Mouse (Mus musculus): ENCODE measurements around the gene Gm9745. TPM values are rescaled to one million over a fixed set of nuclear protein-coding genes. Genes with fewer than 3 reads are reported as not detected.
"Not testable (repeated sequence)": the region's sequence is repeated elsewhere in the genome, so short reads cannot be mapped to it uniquely, and the experiment has no call there.

Gm9745 gene
- polyA plus RNA-seq (2016; fragmentation: Nextera tagmentation; extraction: Ambion mirVana): not detected in 2 replicates

DNA sequence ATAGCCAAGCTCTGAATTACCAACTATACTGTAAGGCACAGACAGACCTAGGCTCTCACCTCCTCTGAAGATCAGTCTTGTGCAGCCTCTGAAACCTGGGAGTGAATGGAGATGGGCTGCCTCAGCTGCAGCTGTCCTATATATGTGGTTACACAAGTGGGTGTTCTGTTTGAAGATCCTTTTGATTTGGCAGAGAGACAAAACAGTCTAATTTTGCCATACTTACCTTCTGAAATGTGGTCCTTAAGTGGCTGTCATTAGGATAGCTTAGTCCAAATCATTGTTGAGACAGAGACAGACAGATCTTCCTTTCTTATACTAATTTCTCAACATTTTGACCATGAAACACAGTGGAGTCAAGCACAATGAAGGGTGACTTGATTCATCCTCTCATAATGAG, at the start of gene Gm9745:
Gene Gm9745 (minus strand): TSS at position 101 of the 400 bp plus-strand sequence.
- not testable (repeated sequence) for H3K4me1 ChIP-seq; DNase-seq (ENCODE audit: low spot score); H3K4me3 ChIP-seq; H3K27ac ChIP-seq (replicated peaks); H3K27me3 ChIP-seq (ENCODE audit: low read depth, poor library complexity, severe bottlenecking); H3K36me3 ChIP-seq; H3K9me3 ChIP-seq (replicated peaks)

DNA sequence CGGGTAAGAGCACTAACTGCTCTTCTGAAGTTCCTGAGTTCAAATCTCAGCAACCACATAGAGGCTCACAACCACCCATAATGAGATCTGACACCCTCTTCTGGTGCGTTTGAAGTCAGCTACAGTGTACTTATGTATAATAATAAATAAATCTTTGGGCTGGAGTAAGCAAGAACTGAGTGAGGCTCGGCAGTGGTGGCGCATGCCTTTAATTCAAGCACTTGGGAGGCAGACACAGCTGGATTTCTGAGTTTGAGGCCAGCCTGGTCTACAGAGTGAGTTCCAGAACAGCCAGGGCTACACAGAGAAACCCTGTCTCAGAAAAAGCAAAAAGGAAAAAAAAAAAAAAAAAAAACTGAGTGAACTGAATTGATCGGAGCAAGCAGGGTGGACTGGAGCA, 49.2 kb upstream of the Gm9745 start:
- H3K36me3 ChIP-seq: not testable (repeated sequence)

DNA sequence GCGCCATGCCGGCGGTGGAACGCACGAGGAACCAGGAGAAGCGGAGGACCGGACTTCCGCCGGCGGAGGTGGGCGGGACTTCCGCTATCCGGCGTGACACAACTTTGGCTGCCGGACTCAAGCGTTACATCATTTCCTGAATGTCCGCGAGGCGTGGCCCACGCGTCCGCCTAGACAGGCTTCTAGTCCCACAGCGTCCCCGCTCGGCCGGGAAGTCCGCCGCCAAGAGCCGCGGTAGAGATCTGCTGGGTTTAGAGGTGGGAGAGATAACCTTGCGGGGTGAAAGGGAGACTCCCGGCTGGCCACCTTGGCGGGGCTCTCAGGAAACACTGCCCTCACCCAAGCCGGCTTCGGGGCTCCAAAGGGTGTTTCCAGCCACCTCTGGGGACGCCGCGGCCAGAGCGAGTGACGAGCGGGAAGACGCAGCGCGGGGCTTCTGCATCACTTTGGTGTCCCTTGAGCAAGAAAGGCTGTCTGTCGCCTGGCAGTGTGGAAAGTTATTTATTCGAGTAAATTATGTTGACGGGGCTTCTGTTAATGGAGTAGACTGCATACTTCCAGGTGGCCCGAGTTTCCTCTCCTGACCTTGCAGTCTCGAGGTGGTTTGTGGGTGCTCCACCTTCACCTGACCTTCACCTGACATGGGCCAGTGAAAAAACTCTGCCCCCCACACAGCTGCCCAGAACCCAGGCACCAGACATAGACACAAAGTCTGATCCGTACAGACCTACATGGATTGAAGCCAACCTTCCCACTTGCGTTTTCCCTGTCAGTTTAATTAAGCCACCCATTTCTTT, 48.2 kb upstream of the Gm9745 start, which contains the start of gene Gtpbp4:
Gene Gtpbp4 (minus strand): TSS at position 94 of the 797 bp plus-strand sequence.
- Histone ChIP-seq H3K27me3 (ENCODE audit: low read depth, poor library complexity, severe bottlenecking) (no peaks in the 10 kb centered on the region), H3K9me3 (replicated peaks) (no peaks in the 10 kb centered on the region), H3K4me1 (peaks cover 15% of the 10 kb centered on the region), H3K36me3 (peaks cover 14% of the 10 kb centered on the region), H3K27ac (replicated peaks) (peak within 1 kb of the TSS; percentile 93), H3K4me3 (peak within 1 kb of the TSS; percentile 98)
- WGBS: 1% methylated on average over 51 of the region's 51 CpGs
- peak; percentile 96 for DNase-seq (ENCODE audit: low spot score)

More for the DNA sequence above, 49.2 kb upstream of the Gm9745 start:
- peaks cover 15% of the 10 kb centered on the region for H3K4me1 ChIP-seq
- H3K27me3 ChIP-seq (ENCODE audit: low read depth, poor library complexity, severe bottlenecking); H3K4me3 ChIP-seq; H3K27ac ChIP-seq (replicated peaks); DNase-seq (ENCODE audit: low spot score); H3K9me3 ChIP-seq (replicated peaks): not testable (repeated sequence)
- 86% methylated on average over 5 of the region's 5 CpGs for WGBS

- Histone ChIP-seq H3K36me3 (peaks cover 22% of the 10 kb centered on the region), H3K27ac (replicated peaks) (peak overlapping the region; percentile 93), H3K4me3 (peak overlapping the region; percentile 98), H3K9me3 (replicated peaks) (no peaks in the 10 kb centered on the region), H3K27me3 (ENCODE audit: low read depth, poor library complexity, severe bottlenecking) (no peaks in the 10 kb centered on the region), H3K4me1 (peaks cover 15% of the 10 kb centered on the region)
- WGBS: 5% methylated on average over 33 of the region's 33 CpGs
- no peak for DNase-seq (ENCODE audit: low spot score)
These were observed 47.3 kb upstream of the Gm9745 start for GRCm38 (mm10) chr13:8995159-8995989.

GRCm38 (mm10) chr13:8992231-8992630, 44.2 kb upstream of the Gm9745 start:
- peaks cover 15% of the 10 kb centered on the region for H3K4me1 ChIP-seq
- no peak for DNase-seq (ENCODE audit: low spot score)

DNA sequence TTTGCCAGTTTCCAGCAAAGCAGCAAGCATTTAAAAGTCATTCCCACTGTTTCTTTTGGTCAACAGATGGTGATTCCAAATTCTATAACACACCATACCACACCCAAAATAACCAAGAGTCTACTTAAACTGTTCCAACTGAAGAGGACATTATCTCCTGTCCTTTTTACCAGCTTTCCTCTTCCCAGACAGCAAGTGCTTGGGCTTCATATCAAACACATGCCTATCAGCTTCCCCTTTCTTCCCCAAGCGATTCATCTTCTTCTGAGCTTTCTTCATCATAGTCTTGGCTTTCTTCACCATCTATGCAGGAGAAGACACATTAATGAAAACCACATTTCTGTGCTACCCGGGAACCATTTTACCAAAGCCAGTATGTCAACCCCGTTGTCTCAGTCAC, 24.9 kb upstream of the Gm9745 start:
- Histone ChIP-seq H3K36me3 (peaks cover 99% of the 10 kb centered on the region), H3K4me3 (no peak overlapping the region), H3K27ac (replicated peaks) (no peak overlapping the region), H3K4me1 (no peaks in the 10 kb centered on the region), H3K9me3 (replicated peaks) (no peaks in the 10 kb centered on the region), H3K27me3 (ENCODE audit: low read depth, poor library complexity, severe bottlenecking) (no peaks in the 10 kb centered on the region)
- no peak for DNase-seq (ENCODE audit: low spot score)
- 97% methylated on average over 3 of the region's 3 CpGs for WGBS

More at GRCm38 (mm10) chr13:8992231-8992630, 44.2 kb upstream of the Gm9745 start:
- H3K4me3 ChIP-seq: no peak overlapping the region
- no peaks in the 10 kb centered on the region for H3K9me3 ChIP-seq (replicated peaks)
- peaks cover 54% of the 10 kb centered on the region for H3K36me3 ChIP-seq
- no peaks in the 10 kb centered on the region for H3K27me3 ChIP-seq (ENCODE audit: low read depth, poor library complexity, severe bottlenecking)
- no peak overlapping the region for H3K27ac ChIP-seq (replicated peaks)
- WGBS: 95% methylated on average over 6 of the region's 6 CpGs

GRCm38 (mm10) chr13:8972369-8972768, 24.3 kb upstream of the Gm9745 start:
- no peak overlapping the region for H3K27ac ChIP-seq (replicated peaks)
- H3K4me3 ChIP-seq: no peak overlapping the region
- no peaks in the 10 kb centered on the region for H3K27me3 ChIP-seq (ENCODE audit: low read depth, poor library complexity, severe bottlenecking)
- H3K4me1 ChIP-seq: no peaks in the 10 kb centered on the region
- H3K9me3 ChIP-seq (replicated peaks): no peaks in the 10 kb centered on the region
- H3K36me3 ChIP-seq: peaks cover 99% of the 10 kb centered on the region
- DNase-seq (ENCODE audit: low spot score): no peak

- Histone ChIP-seq H3K36me3 (peaks cover 72% of the 10 kb centered on the region), H3K4me1 (no peaks in the 10 kb centered on the region), H3K27me3 (ENCODE audit: low read depth, poor library complexity, severe bottlenecking) (no peaks in the 10 kb centered on the region), H3K27ac (replicated peaks) (no peak overlapping the region), H3K9me3 (replicated peaks) (no peaks in the 10 kb centered on the region), H3K4me3 (no peak overlapping the region)
- 94% methylated on average over 8 of the region's 8 CpGs for WGBS
- DNase-seq (ENCODE audit: low spot score): no peak
These were observed 19.7 kb upstream of the Gm9745 start for GRCm38 (mm10) chr13:8967742-8968141.

DNA sequence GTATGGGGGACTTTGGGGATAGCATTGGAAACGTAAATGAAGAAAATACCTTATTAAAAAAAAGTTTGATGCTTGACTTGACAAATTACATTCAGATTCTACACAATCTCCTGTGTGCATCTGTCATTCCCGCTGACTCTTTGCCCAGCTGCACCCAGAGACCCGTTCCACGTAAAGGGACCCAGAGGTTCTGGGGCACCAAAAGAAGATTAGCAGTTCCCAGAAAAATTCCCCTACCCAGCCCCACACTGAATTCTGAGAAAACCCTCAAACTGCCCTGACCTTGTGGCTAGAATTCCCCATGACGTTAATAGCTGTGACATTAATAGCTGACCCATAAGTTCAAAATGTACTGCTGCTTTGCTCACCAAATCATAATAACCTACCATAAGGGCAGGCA, 17.2 kb upstream of the Gm9745 start:
- peaks cover 46% of the 10 kb centered on the region for H3K36me3 ChIP-seq
- WGBS: 91% methylated on average over 5 of the region's 5 CpGs
- no peak for DNase-seq (ENCODE audit: low spot score)
- no peaks in the 10 kb centered on the region for H3K27me3 ChIP-seq (ENCODE audit: low read depth, poor library complexity, severe bottlenecking)
- H3K4me3 ChIP-seq: no peak overlapping the region
- H3K4me1 ChIP-seq: no peaks in the 10 kb centered on the region
- H3K27ac ChIP-seq (replicated peaks): no peak overlapping the region
- no peaks in the 10 kb centered on the region for H3K9me3 ChIP-seq (replicated peaks)

DNA sequence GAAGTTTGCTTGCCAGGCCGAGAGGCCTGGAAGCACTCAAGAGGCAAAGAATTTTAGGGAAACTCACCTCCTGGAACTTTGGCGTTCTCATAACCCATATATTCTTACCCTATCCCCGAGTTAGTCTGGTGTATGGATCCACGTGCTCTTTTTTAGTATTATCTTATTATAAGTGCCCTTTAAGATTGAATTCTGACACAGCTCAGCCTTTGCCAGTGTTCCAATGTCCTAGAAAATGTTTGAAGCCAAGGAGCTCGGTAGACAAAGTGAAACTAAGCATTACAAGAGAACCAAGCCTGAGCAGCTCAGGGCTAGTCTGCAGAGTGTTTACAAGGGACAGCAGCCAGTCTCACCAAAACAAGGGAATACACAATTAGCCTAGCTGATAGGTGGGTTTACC, 14.2 kb upstream of the Gm9745 start:
- not testable (repeated sequence) for H3K27ac ChIP-seq (replicated peaks); H3K27me3 ChIP-seq (ENCODE audit: low read depth, poor library complexity, severe bottlenecking); H3K4me1 ChIP-seq; H3K9me3 ChIP-seq (replicated peaks); DNase-seq (ENCODE audit: low spot score); H3K4me3 ChIP-seq
- 32% methylated on average over 5 of the region's 5 CpGs for WGBS
- H3K36me3 ChIP-seq: peaks cover 18% of the 10 kb centered on the region

GRCm38 (mm10) chr13:8961128-8961888, 13.3 kb upstream of the Gm9745 start:
- 79% methylated on average over 3 of the region's 3 CpGs for WGBS
- H3K4me1 ChIP-seq: not testable (repeated sequence)

DNA sequence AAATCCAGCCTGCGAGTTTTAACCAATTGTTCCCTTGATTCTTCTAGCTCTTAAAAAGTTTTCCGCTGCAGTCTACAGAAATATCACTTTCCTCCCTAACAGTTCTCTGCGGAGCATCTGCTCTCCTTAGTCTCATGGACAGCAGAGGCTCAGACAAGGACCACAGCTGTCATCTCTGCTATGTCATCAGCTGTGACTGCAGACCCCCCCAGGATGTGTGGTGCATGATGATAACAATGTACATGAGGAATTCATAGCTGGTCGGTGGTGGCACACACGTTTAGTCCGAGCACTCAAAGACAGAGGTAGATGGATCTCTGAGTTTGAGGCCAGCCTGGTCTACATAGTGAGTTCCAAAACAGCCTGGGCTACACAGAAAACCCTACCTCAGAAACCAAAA, 11.5 kb upstream of the Gm9745 start:
- H3K9me3 ChIP-seq (replicated peaks); DNase-seq (ENCODE audit: low spot score); H3K4me1 ChIP-seq; H3K27ac ChIP-seq (replicated peaks); H3K27me3 ChIP-seq (ENCODE audit: low read depth, poor library complexity, severe bottlenecking); H3K36me3 ChIP-seq; H3K4me3 ChIP-seq: not testable (repeated sequence)
- WGBS: 93% methylated on average over 5 of the region's 6 CpGs

More at GRCm38 (mm10) chr13:8961128-8961888, 13.3 kb upstream of the Gm9745 start:
- not testable (repeated sequence) for DNase-seq (ENCODE audit: low spot score); H3K27ac ChIP-seq (replicated peaks); H3K4me3 ChIP-seq; H3K36me3 ChIP-seq; H3K9me3 ChIP-seq (replicated peaks); H3K27me3 ChIP-seq (ENCODE audit: low read depth, poor library complexity, severe bottlenecking)

Data from midbrain, embryonic 10.5 days (tissue).